Mouse (Mus musculus) kidney, postnatal 36 days (tissue): ENCODE measurements at regions not wholly inside any gene's neighbourhood (a gene's known extent, or its start where the extent isn't known, plus 50 kb on each side); places are given as distances from the start of the nearest gene placed in this dataset.
"Not testable (repeated sequence)": the region's sequence is repeated elsewhere in the genome, so short reads cannot be mapped to it uniquely, and the experiment has no call there.

Experiments
- DNase-seq, 2 experiments: peaks; one replicate each; pipeline ENCODE4 v3.0.0; 2021 to 2022; ENCODE audit warnings: mixed read lengths in 2 of 2

DNA sequence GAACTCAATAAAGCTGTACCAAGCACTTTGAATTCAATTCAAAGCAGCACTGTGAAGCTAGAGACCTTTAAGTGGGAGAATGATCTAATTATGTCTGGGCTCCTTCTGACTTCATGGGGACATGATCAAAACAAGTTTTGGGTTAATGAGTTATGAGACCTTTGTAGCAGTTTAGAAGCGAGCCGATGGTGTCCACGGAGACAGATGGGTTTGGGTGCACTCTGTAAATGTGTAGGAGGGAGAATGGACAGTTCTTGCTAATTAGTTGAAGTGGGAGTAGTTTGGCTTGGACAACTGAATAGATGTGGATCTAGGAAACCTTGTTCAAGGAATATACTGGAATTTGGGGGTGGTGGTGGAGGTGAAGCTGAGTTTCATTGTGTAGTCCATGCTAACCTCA lies 186.3 kb upstream of the Cldn34b3 start:
- DNase-seq = peak in 1 of 2 experiments; percentile 1

GRCm38 (mm10) chrX:76082670-76083069 lies 181.4 kb upstream of the Cldn34b3 start:
- DNase-seq = no peak

DNA sequence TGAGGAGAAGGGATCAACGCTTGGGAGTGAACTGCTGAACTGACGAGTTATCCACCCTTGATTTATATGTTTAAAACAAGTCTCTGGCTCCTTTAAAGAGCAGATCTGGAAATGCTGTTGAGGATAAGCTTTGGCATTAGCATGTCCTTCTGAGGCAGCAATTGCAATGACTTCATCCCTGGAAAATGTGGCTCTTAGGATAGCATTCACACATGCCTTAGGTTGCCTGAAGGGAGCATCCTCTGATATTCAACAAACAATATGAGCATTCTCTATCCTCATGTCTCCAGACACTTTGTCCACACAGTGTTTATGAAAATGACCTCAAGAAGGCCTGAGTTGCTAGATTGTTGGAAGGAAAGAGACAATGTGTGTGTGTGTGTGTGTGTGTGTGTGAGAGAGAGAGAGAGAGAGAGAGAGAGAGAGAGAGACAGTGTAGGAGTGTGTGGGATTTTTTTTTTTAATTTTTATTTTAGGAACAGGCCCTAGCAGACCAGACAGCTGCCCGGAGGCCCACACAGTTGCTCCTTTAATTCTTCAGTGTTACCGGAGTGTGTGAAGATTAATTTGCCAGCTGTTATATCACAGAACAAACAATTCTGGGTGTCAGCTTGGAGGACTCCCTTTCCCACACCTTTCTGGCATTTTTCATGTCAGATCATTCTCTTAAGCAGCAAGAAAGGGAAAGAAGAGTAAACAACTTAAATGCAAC lies 153.2 kb upstream of the Cldn34b3 start:
- DNase-seq = no peak

- DNase-seq = no peak
Measured at GRCm38 (mm10) chrX:76116086-76116485, 148.0 kb upstream of the Cldn34b3 start.

DNA sequence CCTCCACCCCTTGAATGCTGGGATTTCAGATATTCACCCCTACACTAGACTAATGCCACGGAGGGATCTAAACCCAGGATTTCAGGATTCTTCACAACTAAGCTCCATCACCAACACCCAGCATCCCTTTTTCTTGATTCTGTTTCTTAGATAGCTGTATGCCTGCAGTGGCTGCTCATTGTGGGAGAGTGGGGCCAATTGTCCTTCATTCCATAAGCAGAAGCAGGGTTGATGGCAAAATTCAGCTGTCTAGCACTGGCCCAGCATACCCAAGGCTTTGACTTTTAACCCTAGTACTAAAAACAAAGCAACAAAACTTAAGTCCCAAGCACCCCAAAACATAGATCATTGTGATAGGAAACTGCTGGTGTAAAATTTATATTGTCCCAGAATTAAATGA lies 147.5 kb upstream of the Cldn34b3 start:
- no peak for DNase-seq

GRCm38 (mm10) chrX:76120936-76121335 lies 143.2 kb upstream of the Cldn34b3 start:
- DNase-seq = no peak

DNA sequence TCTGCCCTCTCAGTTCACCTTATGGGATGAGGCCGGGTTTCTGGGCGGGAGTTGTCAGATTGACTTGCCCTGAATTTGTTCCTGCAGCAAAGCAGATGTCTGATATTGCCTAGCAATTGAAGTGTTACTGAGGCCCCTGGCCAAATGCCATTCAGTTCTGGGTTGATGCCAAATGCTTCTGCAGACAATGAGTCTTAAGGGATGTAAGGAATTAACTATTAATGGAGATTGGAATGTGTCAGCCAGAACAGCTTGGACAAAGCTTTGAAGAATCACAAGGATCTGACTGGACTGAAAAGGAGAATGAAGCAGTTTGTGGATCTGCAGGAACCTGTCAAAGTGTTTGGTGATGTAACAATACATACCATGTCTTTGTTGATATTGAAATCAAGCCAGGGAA lies 140.7 kb upstream of the Cldn34b3 start:
- peak in 1 of 2 experiments; percentile 31 for DNase-seq

- DNase-seq = peak in 1 of 2 experiments; percentile 1
Measured at GRCm38 (mm10) chrX:76137729-76138128, 126.4 kb upstream of the Cldn34b3 start.

DNA sequence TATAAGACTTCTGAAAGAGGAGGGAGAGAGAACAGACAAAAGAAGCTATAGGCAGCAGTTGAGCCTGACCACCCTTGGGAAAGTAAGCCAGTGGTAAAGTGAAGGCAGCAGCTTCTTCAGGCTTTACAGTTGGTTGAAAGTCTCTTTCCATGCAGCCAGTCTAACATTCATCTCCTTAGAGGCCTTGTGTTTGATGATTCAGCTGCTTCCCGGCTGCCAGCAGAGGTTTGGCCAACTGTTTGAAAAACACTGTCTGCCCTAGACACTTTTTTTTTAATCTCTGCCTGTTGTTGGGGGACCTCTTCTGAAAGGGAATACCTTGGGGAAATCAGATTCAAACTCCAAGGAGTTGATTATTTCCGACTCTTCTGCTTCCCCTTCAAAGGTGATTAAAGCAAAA lies 123.1 kb upstream of the Cldn34b3 start:
- DNase-seq = no peak

DNA sequence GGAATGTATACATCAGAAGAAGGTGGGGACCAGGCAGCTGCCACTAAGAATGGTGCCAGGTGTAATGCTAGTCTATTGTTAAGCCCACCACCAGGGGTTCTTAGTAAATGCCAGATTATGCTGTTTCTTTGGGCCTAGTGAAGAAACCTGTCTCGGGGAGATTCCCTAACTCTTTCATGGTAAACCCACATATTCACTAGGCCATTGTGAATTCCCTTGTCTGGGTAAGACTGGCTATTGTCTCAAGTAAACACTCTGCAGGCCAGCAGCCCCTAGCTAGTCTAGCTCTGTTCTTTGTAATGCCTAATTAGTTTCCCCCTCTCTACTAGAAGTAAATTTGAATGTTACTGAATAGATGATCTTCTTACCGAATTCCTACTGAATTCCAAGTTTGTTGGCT lies 89.3 kb upstream of the Cldn34b3 start:
- not testable (repeated sequence) for DNase-seq

- no peak for DNase-seq
Measured at GRCm38 (mm10) chrX:76181446-76182148, 82.5 kb upstream of the Cldn34b3 start.

GRCm38 (mm10) chrX:76200607-76201006 lies 63.5 kb upstream of the Cldn34b3 start:
- DNase-seq = no peak

GRCm38 (mm10) chrX:76201366-76201765 lies 62.7 kb upstream of the Cldn34b3 start:
- DNase-seq = peak; percentile 21 to 59
